Mouse (Mus musculus) lung, postnatal 0 days (tissue): ENCODE measurements around the gene Cdk6. TPM values are rescaled to one million over a fixed set of nuclear protein-coding genes. Genes with fewer than 3 reads are reported as not detected.

Experiments
- ATAC-seq: fragments of 200-750 bp; cut with Nextera tagmentation; 2 replicates; pipeline ENCODE4 v1.8.0; 2017; ENCODE audit warnings: moderate library complexity
- DNase-seq: peaks from one replicate; pipeline ENCODE4 v3.0.0-alpha.2; 2016; ENCODE audit warnings: low spot score
- H3K27ac ChIP-seq: fragments of 300-500 bp; sonication (generic); 2 replicates; pipeline ENCODE4 v1.5.1; 2014; ENCODE audit warnings: antibody characterized with exemption, mild to moderate bottlenecking, low read length, mixed read lengths
- H3K27me3 ChIP-seq: fragments of 300-500 bp; sonication (generic); replicated peaks from 2 replicates; pipeline ENCODE4 v1.6.1; 2014; ENCODE audit warnings: low read length, mixed read lengths; ENCODE audit not compliant: insufficient read depth
- H3K36me3 ChIP-seq: fragments of 300-500 bp; sonication (generic); 2 replicates; pipeline ENCODE4 v1.6.1; 2014; ENCODE audit warnings: low read length, mixed read lengths; ENCODE audit not compliant: insufficient read depth
- H3K4me1 ChIP-seq: fragments of 300-500 bp; sonication (generic); 2 replicates; pipeline ENCODE4 v1.6.1; 2014; ENCODE audit warnings: antibody characterized with exemption, low read depth, low read length, mixed read lengths; ENCODE audit not compliant: insufficient read depth
- H3K4me2 ChIP-seq: fragments of 300-500 bp; sonication (generic); replicated peaks from 2 replicates; pipeline ENCODE4 v1.6.1; 2014; ENCODE audit warnings: low read depth, mild to moderate bottlenecking, low read length, moderate library complexity, mixed read lengths
- H3K4me3 ChIP-seq: fragments of 300-500 bp; sonication (generic); 2 replicates; pipeline ENCODE4 v1.5.1; 2014; ENCODE audit warnings: low read depth, low read length
- H3K9ac ChIP-seq: fragments of 300-500 bp; sonication (generic); replicated peaks from 2 replicates; pipeline ENCODE4 v1.6.1; 2014; ENCODE audit warnings: low read depth, mild to moderate bottlenecking
- H3K9me3 ChIP-seq: fragments of 300-500 bp; sonication (generic); 2 replicates; pipeline ENCODE4 v1.6.1; 2016; ENCODE audit warnings: low read length, mixed read lengths
- CTCF ChIP-seq: IDR thresholded peaks from 2 replicates; pipeline ENCODE4 v1.5.1; 2016; ENCODE audit warnings: antibody characterized with exemption, mild to moderate bottlenecking
- EP300 ChIP-seq: IDR thresholded peaks from 2 replicates; pipeline ENCODE4 v1.6.1; 2016; ENCODE audit warnings: antibody characterized with exemption, mild to moderate bottlenecking, control low read depth
- WGBS: fragments of 180-500 bp; shearing (Covaris S2); extraction: QIAGEN DNeasy Blood & Tissue Kit; methylation state at CpG from one replicate; pipeline ENCODE4 v1.1.7; 2014; 5-methylcytosine and 5-hydroxymethylcytosine counted together
- polyA plus RNA-seq: library from polyadenylated mRNA; unstranded; fragments of >200 nt; fragmentation: Nextera tagmentation; extraction: Ambion mirVana; gene quantifications from 2 replicates; pipeline ENCODE4 v1.2.1, GENCODE M21; 2015

Cdk6 gene
- 19.7 and 27.7 TPM in 2 replicates for polyA plus RNA-seq

DNA sequence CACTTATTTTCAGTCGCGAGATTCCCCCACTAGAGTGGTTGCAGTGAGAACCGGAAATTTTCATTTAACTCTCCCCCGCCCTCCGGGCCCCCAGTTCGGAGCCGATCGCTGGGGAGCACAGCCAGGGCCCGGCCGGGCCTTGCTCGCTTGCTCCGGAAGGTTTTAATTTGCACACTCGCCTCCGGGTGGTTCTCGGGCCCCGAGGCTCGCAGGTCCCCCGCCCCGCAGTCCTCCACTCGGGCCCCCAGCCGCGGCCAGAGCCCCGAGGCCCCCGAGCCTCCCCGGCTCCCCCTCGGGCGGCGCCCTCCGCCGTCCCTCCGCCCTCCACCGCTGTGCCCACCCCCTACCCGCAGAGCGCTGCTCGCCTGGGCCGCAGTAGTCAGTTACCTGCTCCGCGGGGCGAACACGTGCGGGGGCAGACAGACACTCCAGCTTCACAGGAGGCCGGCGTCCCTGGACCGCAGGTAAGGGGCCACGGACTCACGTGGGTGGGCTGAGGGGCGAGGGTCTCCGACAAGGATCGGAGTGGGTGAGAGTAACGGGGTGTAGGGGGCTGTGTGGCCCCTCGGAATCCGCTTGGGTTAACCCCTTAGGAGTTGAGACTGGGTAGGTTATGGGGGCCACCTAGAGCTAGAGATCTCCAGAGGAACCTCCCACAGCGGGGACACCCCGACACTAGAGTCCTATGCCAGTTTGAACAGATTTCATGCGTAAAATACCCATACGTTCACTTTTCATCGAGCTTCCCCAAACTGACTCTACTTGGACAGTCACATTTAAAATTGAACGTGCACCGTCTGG is at the start of gene Cdk6:
Gene Cdk6 (plus strand): TSS at position 375 of the 801 bp plus-strand sequence.
- peak within 1 kb of the TSS; percentile 76 for H3K9ac ChIP-seq
- H3K4me3 ChIP-seq: peak within 1 kb of the TSS; percentile 75
- no peaks in the 10 kb centered on the region for H3K4me1 ChIP-seq
- ATAC-seq (peak; percentile 22), DNase-seq (peak; percentile 60)
- no peaks in the 10 kb centered on the region for H3K27me3 ChIP-seq
- under 1% methylated on average over 54 of the region's 59 CpGs for WGBS
- H3K4me2 ChIP-seq: peak within 1 kb of the TSS; percentile 98
- no peaks in the 10 kb centered on the region for H3K36me3 ChIP-seq
- H3K27ac ChIP-seq: peak within 1 kb of the TSS; percentile 79
- TF ChIP-seq CTCF (no peak), EP300 (no peak)
- no peaks in the 10 kb centered on the region for H3K9me3 ChIP-seq

DNA sequence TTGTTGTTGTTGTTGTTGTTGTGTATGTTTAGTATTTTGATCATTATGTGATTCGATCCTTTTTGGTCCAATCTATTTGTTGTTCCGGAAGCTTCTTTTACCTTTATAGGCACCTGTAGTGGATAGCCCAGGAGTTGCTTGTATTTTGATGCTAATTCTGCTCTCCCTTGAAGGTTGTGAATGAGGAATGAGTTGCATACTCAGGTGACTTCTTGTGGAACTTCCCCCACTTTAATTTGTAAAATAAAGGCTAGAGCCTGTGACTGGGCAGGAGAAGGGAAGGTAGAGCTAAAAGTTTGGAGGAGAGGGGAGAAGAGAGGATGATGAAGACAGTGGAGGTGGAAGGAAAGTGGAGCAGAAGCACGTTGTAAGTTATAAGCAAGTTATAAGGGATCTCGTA is 47.6 kb upstream of the Cdk6 start:
- Histone ChIP-seq H3K4me3 (no peak overlapping the region), H3K27me3 (no peaks in the 10 kb centered on the region), H3K9ac (no peak overlapping the region), H3K9me3 (no peaks in the 10 kb centered on the region), H3K36me3 (no peaks in the 10 kb centered on the region), H3K27ac (no peak overlapping the region), H3K4me2 (no peak overlapping the region), H3K4me1 (no peaks in the 10 kb centered on the region)
- DNase-seq: no peak
- WGBS: 81% methylated on average over 4 of the region's 4 CpGs
- TF ChIP-seq EP300 (no peak), CTCF (no peak)
- ATAC-seq: no peak

DNA sequence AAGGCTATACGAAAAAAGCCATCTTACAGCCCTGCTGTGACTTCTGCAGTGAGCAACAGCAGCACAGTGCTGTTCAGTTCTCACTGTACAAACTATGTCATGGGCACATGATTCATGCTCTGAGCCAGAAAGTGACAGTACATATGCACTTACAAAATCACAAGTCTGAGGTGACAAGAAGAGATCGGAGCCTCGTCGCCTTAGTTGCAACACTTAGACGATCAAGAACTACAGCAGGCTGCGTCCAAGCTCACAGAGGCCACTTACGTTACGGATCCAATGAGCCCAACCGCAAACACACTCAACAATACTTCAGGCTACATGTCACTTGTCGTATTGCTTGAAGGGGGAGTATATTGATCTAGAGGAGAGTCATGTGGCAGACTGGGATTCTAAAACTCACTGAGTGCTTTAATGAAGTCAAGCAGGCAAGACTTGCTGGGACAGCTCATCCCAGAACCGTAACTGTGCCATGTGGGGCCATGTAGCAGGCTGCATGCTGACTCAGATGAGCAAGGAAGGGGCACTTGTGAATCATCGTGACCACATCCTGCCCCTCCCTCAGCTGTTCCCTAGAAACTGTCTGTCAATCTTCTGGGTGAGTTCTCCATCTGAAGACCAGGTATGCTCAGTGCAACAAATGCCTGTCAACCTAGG is 40.4 kb upstream of the Cdk6 start:
- H3K27me3 ChIP-seq: no peaks in the 10 kb centered on the region
- no peak overlapping the region for H3K27ac ChIP-seq
- no peak overlapping the region for H3K4me3 ChIP-seq
- H3K4me2 ChIP-seq: no peak overlapping the region
- no peak for TF ChIP-seq CTCF
- no peak for TF ChIP-seq EP300
- peak; percentile 64 for ATAC-seq
- DNase-seq: peak; percentile 36
- 57% methylated on average over 12 of the region's 12 CpGs for WGBS
- no peak overlapping the region for H3K9ac ChIP-seq
- H3K36me3 ChIP-seq: no peaks in the 10 kb centered on the region
- H3K4me1 ChIP-seq: no peaks in the 10 kb centered on the region
- no peaks in the 10 kb centered on the region for H3K9me3 ChIP-seq

DNA sequence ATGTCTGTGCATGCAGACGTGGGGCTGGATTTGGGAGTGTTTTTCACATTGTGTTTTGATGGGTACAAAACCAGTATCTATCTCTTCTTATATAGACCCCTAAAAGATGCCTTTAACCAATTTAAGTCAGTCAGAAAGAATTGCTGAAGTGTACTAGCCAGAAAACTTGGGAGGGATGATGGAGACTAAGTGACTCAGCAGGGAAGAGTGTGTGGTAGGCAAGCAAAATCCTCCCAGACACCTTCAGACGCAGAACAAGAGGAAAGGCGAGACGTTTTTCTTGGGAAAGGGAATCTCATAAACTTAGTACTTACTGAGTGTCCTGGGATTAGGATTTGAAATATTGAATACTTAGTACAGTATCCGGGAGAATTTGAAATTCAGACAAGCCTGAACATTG is 39.8 kb upstream of the Cdk6 start:
- TF ChIP-seq CTCF (no peak), EP300 (no peak)
- WGBS: 58% methylated on average over 5 of the region's 5 CpGs
- DNase-seq: no peak
- no peak overlapping the region for H3K9ac ChIP-seq
- no peak for ATAC-seq
- H3K4me3 ChIP-seq: no peak overlapping the region
- no peak overlapping the region for H3K4me2 ChIP-seq
- no peaks in the 10 kb centered on the region for H3K4me1 ChIP-seq
- H3K27ac ChIP-seq: no peak overlapping the region
- H3K36me3 ChIP-seq: no peaks in the 10 kb centered on the region
- no peaks in the 10 kb centered on the region for H3K9me3 ChIP-seq
- no peaks in the 10 kb centered on the region for H3K27me3 ChIP-seq

GRCm38 (mm10) chr5:3303876-3304275 is 37.4 kb upstream of the Cdk6 start:
- no peak overlapping the region for H3K27ac ChIP-seq
- H3K36me3 ChIP-seq: no peaks in the 10 kb centered on the region
- H3K4me2 ChIP-seq: no peak overlapping the region
- DNase-seq (no peak), ATAC-seq (no peak)
- no peaks in the 10 kb centered on the region for H3K27me3 ChIP-seq
- H3K9ac ChIP-seq: no peak overlapping the region
- TF ChIP-seq CTCF (no peak), EP300 (no peak)
- no peaks in the 10 kb centered on the region for H3K4me1 ChIP-seq
- H3K9me3 ChIP-seq: no peaks in the 10 kb centered on the region
- 88% methylated on average over 9 of the region's 9 CpGs for WGBS
- H3K4me3 ChIP-seq: no peak overlapping the region

- Histone ChIP-seq H3K36me3 (no peaks in the 10 kb centered on the region), H3K4me1 (no peaks in the 10 kb centered on the region), H3K27me3 (no peaks in the 10 kb centered on the region), H3K4me2 (no peak overlapping the region), H3K9me3 (no peaks in the 10 kb centered on the region), H3K9ac (no peak overlapping the region), H3K27ac (no peak overlapping the region), H3K4me3 (no peak overlapping the region)
- 89% methylated on average over 1 of the region's 1 CpGs for whole genome bisulfite sequencing
- no peak for ATAC-seq
- no peak for TF ChIP-seq CTCF
- no peak for TF ChIP-seq EP300
- no peak for DNase-seq
Measured at GRCm38 (mm10) chr5:3306146-3306545, 35.1 kb upstream of the Cdk6 start.
